Mouse (Mus musculus): ENCODE results near the gene Col4a5.
A peak's percentile ranks its signal among the peaks of the same experiment; 100 is the strongest.

The Col4a5 gene

GRCm38 (mm10) chrX:141475110-141475509 is at the start of gene Col4a5:
Gene Col4a5 (plus strand): TSS chrX:141475385.
- peak; percentile 56 for DNase-seq (ENCODE audit: extremely low spot score, low read depth, low spot score)

- DNase-seq (ENCODE audit: extremely low spot score, low read depth, low spot score), result no peak
Measured at GRCm38 (mm10) chrX:141436780-141437179, 38.4 kb upstream of the Col4a5 start.

GRCm38 (mm10) chrX:141439423-141439822 is 35.8 kb upstream of the Col4a5 start:
- no peak for DNase-seq (ENCODE audit: extremely low spot score, low read depth, low spot score)

GRCm38 (mm10) chrX:141447936-141448335 is 27.2 kb upstream of the Col4a5 start:
- DNase-seq (ENCODE audit: extremely low spot score, low read depth, low spot score), result no peak

GRCm38 (mm10) chrX:141473470-141474302 is 1.5 kb upstream of the Col4a5 start, which contains the start of gene Col4a6:
Gene Col4a6 (minus strand): TSS chrX:141474076.
- no peak for DNase-seq (ENCODE audit: extremely low spot score, low read depth, low spot score)

- no peak for DNase-seq (ENCODE audit: extremely low spot score, low read depth, low spot score)
Measured at GRCm38 (mm10) chrX:141475566-141476327, 562 bp downstream of the Col4a5 start.

GRCm38 (mm10) chrX:141494545-141494944 is 19.4 kb downstream of the Col4a5 start:
- DNase-seq (ENCODE audit: extremely low spot score, low read depth, low spot score), result no peak

GRCm38 (mm10) chrX:141503125-141503524 is 27.9 kb downstream of the Col4a5 start:
- no peak for DNase-seq (ENCODE audit: extremely low spot score, low read depth, low spot score)

GRCm38 (mm10) chrX:141533447-141533846 is 58.3 kb downstream of the Col4a5 start:
- no peak for DNase-seq (ENCODE audit: extremely low spot score, low read depth, low spot score)

- no peak for DNase-seq (ENCODE audit: extremely low spot score, low read depth, low spot score)
Measured at GRCm38 (mm10) chrX:141547471-141547870, 72.3 kb downstream of the Col4a5 start.

- no peak for DNase-seq (ENCODE audit: extremely low spot score, low read depth, low spot score)
Measured at GRCm38 (mm10) chrX:141590242-141590641, 115.1 kb downstream of the Col4a5 start.

GRCm38 (mm10) chrX:141721725-141722124 is 246.5 kb downstream of the Col4a5 start:
- no peak for DNase-seq (ENCODE audit: extremely low spot score, low read depth, low spot score)

- DNase-seq (ENCODE audit: extremely low spot score, low read depth, low spot score), result no peak
Measured at GRCm38 (mm10) chrX:141723936-141724335, 248.8 kb downstream of the Col4a5 start.

GRCm38 (mm10) chrX:141724391-141724891 is 249.3 kb downstream of the Col4a5 start:
- no peak for DNase-seq (ENCODE audit: extremely low spot score, low read depth, low spot score)

- DNase-seq (ENCODE audit: extremely low spot score, low read depth, low spot score), result no peak
Measured at GRCm38 (mm10) chrX:141724937-141725918, 250.0 kb downstream of the Col4a5 start, which contains the start of gene Irs4. Gene Irs4 (minus strand): TSS chrX:141725263.

GRCm38 (mm10) chrX:141729570-141729969 is 254.4 kb downstream of the Col4a5 start:
- no peak for DNase-seq (ENCODE audit: extremely low spot score, low read depth, low spot score)
